Mouse (Mus musculus): ENCODE data around the gene Ttc24. TPM values are rescaled to one million over a fixed set of nuclear protein-coding genes. Genes with fewer than 3 reads are reported as not detected.
A peak's percentile ranks its signal among the peaks of the same experiment; 100 is the strongest.

Gene Ttc24
- polyA plus RNA-seq, 1 experiment from 2014 or later = not detected

- H3K9me3 ChIP-seq (ENCODE audit: control insufficient read depth, low read depth, low read length) = no peaks in the 10 kb centered on the region
Observed at GRCm38 (mm10) chr3:88074351-88074750, 3.8 kb downstream of the Ttc24 start.

GRCm38 (mm10) chr3:88073631-88074030 is 4.5 kb downstream of the Ttc24 start:
- 62% methylated on average over 2 of the region's 2 CpGs for WGBS
- no peak overlapping the region for H3K27ac ChIP-seq (ENCODE audit: low read length)
- no peaks in the 10 kb centered on the region for H3K9me3 ChIP-seq (ENCODE audit: control insufficient read depth, low read depth, low read length)
- no peak overlapping the region for H3K4me2 ChIP-seq (replicated peaks; ENCODE audit: low read depth, low read length)
- no peak overlapping the region for H3K9ac ChIP-seq (replicated peaks; ENCODE audit: low read depth, low read length)
- no peak overlapping the region for H3K4me3 ChIP-seq (ENCODE audit: low read depth, low read length)
- no peaks in the 10 kb centered on the region for H3K36me3 ChIP-seq (ENCODE audit: control insufficient read depth, insufficient read depth, low read length)
- no peaks in the 10 kb centered on the region for H3K27me3 ChIP-seq (ENCODE audit: control insufficient read depth, insufficient read depth, low read length)
- H3K4me1 ChIP-seq (ENCODE audit: control insufficient read depth, insufficient read depth, low read length) = no peaks in the 10 kb centered on the region
- no peak for ATAC-seq (ENCODE audit: insufficient number of reproducible peaks, insufficient read depth, low FRiP score, low read depth)

More at GRCm38 (mm10) chr3:88074351-88074750, 3.8 kb downstream of the Ttc24 start:
- Histone ChIP-seq H3K9ac (replicated peaks; ENCODE audit: low read depth, low read length) (no peak overlapping the region), H3K36me3 (ENCODE audit: control insufficient read depth, insufficient read depth, low read length) (no peaks in the 10 kb centered on the region), H3K4me1 (ENCODE audit: control insufficient read depth, insufficient read depth, low read length) (no peaks in the 10 kb centered on the region), H3K27ac (ENCODE audit: low read length) (no peak overlapping the region), H3K4me3 (ENCODE audit: low read depth, low read length) (no peak overlapping the region), H3K27me3 (ENCODE audit: control insufficient read depth, insufficient read depth, low read length) (no peaks in the 10 kb centered on the region), H3K4me2 (replicated peaks; ENCODE audit: low read depth, low read length) (no peak overlapping the region)
- ATAC-seq (ENCODE audit: insufficient number of reproducible peaks, insufficient read depth, low FRiP score, low read depth) = no peak
- WGBS = 67% methylated on average over 2 of the region's 2 CpGs

GRCm38 (mm10) chr3:88071783-88072182 is 6.3 kb downstream of the Ttc24 start:
- Histone ChIP-seq H3K4me2 (replicated peaks; ENCODE audit: low read depth, low read length) (no peak overlapping the region), H3K27me3 (ENCODE audit: control insufficient read depth, insufficient read depth, low read length) (no peaks in the 10 kb centered on the region), H3K9ac (replicated peaks; ENCODE audit: low read depth, low read length) (no peak overlapping the region), H3K27ac (ENCODE audit: low read length) (no peak overlapping the region), H3K4me3 (ENCODE audit: low read depth, low read length) (no peak overlapping the region), H3K9me3 (ENCODE audit: control insufficient read depth, low read depth, low read length) (no peaks in the 10 kb centered on the region), H3K4me1 (ENCODE audit: control insufficient read depth, insufficient read depth, low read length) (no peaks in the 10 kb centered on the region), H3K36me3 (ENCODE audit: control insufficient read depth, insufficient read depth, low read length) (no peaks in the 10 kb centered on the region)
- WGBS = 6% methylated on average over 5 of the region's 5 CpGs
- peak; percentile 75 for ATAC-seq (ENCODE audit: insufficient number of reproducible peaks, insufficient read depth, low FRiP score, low read depth)

GRCm38 (mm10) chr3:88068386-88068785 is 9.7 kb downstream of the Ttc24 start:
- no peak overlapping the region for H3K4me2 ChIP-seq (replicated peaks; ENCODE audit: low read depth, low read length)
- no peaks in the 10 kb centered on the region for H3K9me3 ChIP-seq (ENCODE audit: control insufficient read depth, low read depth, low read length)
- H3K27me3 ChIP-seq (ENCODE audit: control insufficient read depth, insufficient read depth, low read length) = no peaks in the 10 kb centered on the region
- no peak overlapping the region for H3K4me3 ChIP-seq (ENCODE audit: low read depth, low read length)
- no peaks in the 10 kb centered on the region for H3K4me1 ChIP-seq (ENCODE audit: control insufficient read depth, insufficient read depth, low read length)
- no peak overlapping the region for H3K9ac ChIP-seq (replicated peaks; ENCODE audit: low read depth, low read length)
- no peak for ATAC-seq (ENCODE audit: insufficient number of reproducible peaks, insufficient read depth, low FRiP score, low read depth)
- no peaks in the 10 kb centered on the region for H3K36me3 ChIP-seq (ENCODE audit: control insufficient read depth, insufficient read depth, low read length)
- no peak overlapping the region for H3K27ac ChIP-seq (ENCODE audit: low read length)
- WGBS = 39% methylated on average over 2 of the region's 2 CpGs

- Histone ChIP-seq H3K9me3 (ENCODE audit: control insufficient read depth, low read depth, low read length) (no peaks in the 10 kb centered on the region), H3K4me2 (replicated peaks; ENCODE audit: low read depth, low read length) (peak within 1 kb of the TSS; percentile 86), H3K36me3 (ENCODE audit: control insufficient read depth, insufficient read depth, low read length) (peaks cover 24% of the 10 kb centered on the region), H3K4me3 (ENCODE audit: low read depth, low read length) (peak within 1 kb of the TSS; percentile 95), H3K27me3 (ENCODE audit: control insufficient read depth, insufficient read depth, low read length) (no peaks in the 10 kb centered on the region), H3K4me1 (ENCODE audit: control insufficient read depth, insufficient read depth, low read length) (peaks cover 8% of the 10 kb centered on the region; the same call in 1 of the 2 replicates), H3K27ac (ENCODE audit: low read length) (peak within 1 kb of the TSS; percentile 33; the same call in 1 of the 2 replicates), H3K9ac (replicated peaks; ENCODE audit: low read depth, low read length) (peak within 1 kb of the TSS; percentile 72)
- under 1% methylated on average over 60 of the region's 60 CpGs for WGBS
- peak; percentile 96 for ATAC-seq (ENCODE audit: insufficient number of reproducible peaks, insufficient read depth, low FRiP score, low read depth)
Observed at GRCm38 (mm10) chr3:88057902-88058696, 20.0 kb downstream of the Ttc24 start, which contains the start of gene Naxe. Gene Naxe (minus strand): TSS chr3:88058495.

GRCm38 (mm10) chr3:88057030-88057429 is 21.1 kb downstream of the Ttc24 start:
- H3K9me3 ChIP-seq (ENCODE audit: control insufficient read depth, low read depth, low read length) = no peaks in the 10 kb centered on the region
- H3K36me3 ChIP-seq (ENCODE audit: control insufficient read depth, insufficient read depth, low read length) = peaks cover 26% of the 10 kb centered on the region
- peaks cover 8% of the 10 kb centered on the region; the same call in 1 of the 2 replicates for H3K4me1 ChIP-seq (ENCODE audit: control insufficient read depth, insufficient read depth, low read length)
- no peaks in the 10 kb centered on the region for H3K27me3 ChIP-seq (ENCODE audit: control insufficient read depth, insufficient read depth, low read length)
- no peak overlapping the region for H3K27ac ChIP-seq (ENCODE audit: low read length)
- no peak overlapping the region for H3K9ac ChIP-seq (replicated peaks; ENCODE audit: low read depth, low read length)
- H3K4me3 ChIP-seq (ENCODE audit: low read depth, low read length) = 0 out of 2 replicates have a peak overlapping the region, but pooled peaks have one; percentile 95
- H3K4me2 ChIP-seq (replicated peaks; ENCODE audit: low read depth, low read length) = peak overlapping the region; percentile 86; the same call in 1 of the 2 replicates
- WGBS = 89% methylated on average over 6 of the region's 6 CpGs
- no peak for ATAC-seq (ENCODE audit: insufficient number of reproducible peaks, insufficient read depth, low FRiP score, low read depth)

GRCm38 (mm10) chr3:88049532-88049931 is 28.6 kb downstream of the Ttc24 start:
- H3K27ac ChIP-seq (ENCODE audit: low read length) = no peak overlapping the region
- ATAC-seq (ENCODE audit: insufficient number of reproducible peaks, insufficient read depth, low FRiP score, low read depth) = peak; percentile 80
- WGBS = 48% methylated on average over 3 of the region's 3 CpGs
- H3K36me3 ChIP-seq (ENCODE audit: control insufficient read depth, insufficient read depth, low read length) = peaks cover 16% of the 10 kb centered on the region
- H3K9me3 ChIP-seq (ENCODE audit: control insufficient read depth, low read depth, low read length) = no peaks in the 10 kb centered on the region
- no peak overlapping the region for H3K9ac ChIP-seq (replicated peaks; ENCODE audit: low read depth, low read length)
- no peaks in the 10 kb centered on the region for H3K27me3 ChIP-seq (ENCODE audit: control insufficient read depth, insufficient read depth, low read length)
- no peak overlapping the region for H3K4me2 ChIP-seq (replicated peaks; ENCODE audit: low read depth, low read length)
- H3K4me3 ChIP-seq (ENCODE audit: low read depth, low read length) = no peak overlapping the region
- H3K4me1 ChIP-seq (ENCODE audit: control insufficient read depth, insufficient read depth, low read length) = no peaks in the 10 kb centered on the region

GRCm38 (mm10) chr3:88042661-88043421 is 35.3 kb downstream of the Ttc24 start, which contains the start of gene Gpatch4:
Gene Gpatch4 (plus strand): TSS chr3:88043108.
- H3K27ac ChIP-seq (ENCODE audit: low read length) = peak within 1 kb of the TSS; percentile 58; the same call in 1 of the 2 replicates
- no peaks in the 10 kb centered on the region for H3K36me3 ChIP-seq (ENCODE audit: control insufficient read depth, insufficient read depth, low read length)
- 0 out of 2 replicates have a peak, but pooled peaks cover 4% of the 10 kb centered on the region for H3K4me1 ChIP-seq (ENCODE audit: control insufficient read depth, insufficient read depth, low read length)
- peak within 1 kb of the TSS; percentile 83 for H3K4me3 ChIP-seq (ENCODE audit: low read depth, low read length)
- WGBS = 8% methylated on average over 36 of the region's 36 CpGs
- H3K9me3 ChIP-seq (ENCODE audit: control insufficient read depth, low read depth, low read length) = no peaks in the 10 kb centered on the region
- peak within 1 kb of the TSS; percentile 74 for H3K4me2 ChIP-seq (replicated peaks; ENCODE audit: low read depth, low read length)
- peak; percentile 90 for ATAC-seq (ENCODE audit: insufficient number of reproducible peaks, insufficient read depth, low FRiP score, low read depth)
- H3K27me3 ChIP-seq (ENCODE audit: control insufficient read depth, insufficient read depth, low read length) = no peaks in the 10 kb centered on the region
- peak within 1 kb of the TSS; percentile 55 for H3K9ac ChIP-seq (replicated peaks; ENCODE audit: low read depth, low read length)
